Mouse (Mus musculus) midbrain, embryonic 14.5 days (tissue): ENCODE measurements around the gene Dbp. TPM values are rescaled to one million over a fixed set of nuclear protein-coding genes. Genes with fewer than 3 reads are reported as not detected.
A peak's percentile ranks its signal among the peaks of the same experiment; 100 is the strongest.

Experiments
- ATAC-seq: fragments of 200-750 bp; cut with Nextera tagmentation; 2 replicates; pipeline ENCODE4 v1.8.0; 2017; ENCODE audit warnings: moderate number of reproducible peaks, moderate library complexity; ENCODE audit not compliant: low FRiP score, low TSS enrichment
- DNase-seq: peaks from one replicate; pipeline ENCODE4 v3.0.0-alpha.2; 2015
- H3K27ac ChIP-seq: fragments of 300-500 bp; sonication (generic); replicated peaks from 2 replicates; pipeline ENCODE4 v1.5.1; 2014; ENCODE audit warnings: mild to moderate bottlenecking, low read depth, low read length, moderate library complexity
- H3K27me3 ChIP-seq: fragments of 300-500 bp; sonication (generic); 2 replicates; pipeline ENCODE4 v1.6.1; 2014; ENCODE audit warnings: low read length, control low read depth, mixed read lengths; ENCODE audit not compliant: control insufficient read depth, insufficient read depth
- H3K36me3 ChIP-seq: fragments of 300-500 bp; sonication (generic); 2 replicates; pipeline ENCODE4 v1.6.1; 2014; ENCODE audit warnings: low read length, control low read depth; ENCODE audit not compliant: control insufficient read depth, insufficient read depth
- H3K4me1 ChIP-seq: fragments of 300-500 bp; sonication (generic); 2 replicates; pipeline ENCODE4 v1.6.1; 2014; ENCODE audit warnings: mild to moderate bottlenecking, antibody characterized with exemption, low read length, control low read depth; ENCODE audit not compliant: control insufficient read depth, insufficient read depth
- H3K4me2 ChIP-seq: fragments of 300-500 bp; sonication (generic); 2 replicates; pipeline ENCODE4 v1.6.1; 2014; ENCODE audit warnings: mild to moderate bottlenecking, low read length, moderate library complexity
- H3K4me3 ChIP-seq: fragments of 300-500 bp; sonication (generic); replicated peaks from 2 replicates; pipeline ENCODE4 v1.5.1; 2014; ENCODE audit warnings: low read depth, low read length
- H3K9ac ChIP-seq: fragments of 300-500 bp; sonication (generic); replicated peaks from 2 replicates; pipeline ENCODE4 v1.6.1; 2014; ENCODE audit warnings: mild to moderate bottlenecking, low read length, moderate library complexity
- H3K9me3 ChIP-seq: fragments of 300-500 bp; sonication (generic); 2 replicates; pipeline ENCODE4 v1.6.1; 2016; ENCODE audit warnings: low read length, control low read depth, mixed read lengths; ENCODE audit not compliant: control insufficient read depth
- whole genome bisulfite sequencing: fragments of 180-500 bp; shearing (Covaris S2); extraction: QIAGEN DNeasy Blood & Tissue Kit; methylation state at CpG from one replicate; pipeline ENCODE4 v1.1.7; 2014; 5-methylcytosine and 5-hydroxymethylcytosine counted together
- polyA plus RNA-seq: library from polyadenylated mRNA; unstranded; fragments of >200 nt; fragmentation: Nextera tagmentation; extraction: Ambion mirVana; gene quantifications from 2 replicates; pipeline ENCODE4 v1.2.1, GENCODE M21; 2014

The Dbp gene
- polyA plus RNA-seq, 1 experiment from 2014 or later, result 1.9 TPM

GRCm38 (mm10) chr7:45678513-45678912 is 26.4 kb upstream of the Dbp start:
- H3K27me3 ChIP-seq, result no peaks in the 10 kb centered on the region
- WGBS, result 94% methylated on average over 14 of the region's 14 CpGs
- no peak overlapping the region for H3K9ac ChIP-seq
- H3K27ac ChIP-seq, result no peak overlapping the region
- no peaks in the 10 kb centered on the region for H3K9me3 ChIP-seq
- no peak for ATAC-seq
- DNase-seq, result no peak
- no peaks in the 10 kb centered on the region for H3K36me3 ChIP-seq
- no peaks in the 10 kb centered on the region for H3K4me1 ChIP-seq
- H3K4me2 ChIP-seq, result no peak overlapping the region
- H3K4me3 ChIP-seq, result no peak overlapping the region

GRCm38 (mm10) chr7:45679966-45680621 is 24.8 kb upstream of the Dbp start:
- ATAC-seq (no peak), DNase-seq (no peak)
- no peak overlapping the region for H3K27ac ChIP-seq
- no peak overlapping the region for H3K4me2 ChIP-seq
- no peak overlapping the region for H3K9ac ChIP-seq
- H3K36me3 ChIP-seq, result no peaks in the 10 kb centered on the region
- H3K4me1 ChIP-seq, result no peaks in the 10 kb centered on the region
- H3K27me3 ChIP-seq, result no peaks in the 10 kb centered on the region
- H3K9me3 ChIP-seq, result no peaks in the 10 kb centered on the region
- 47% methylated on average over 14 of the region's 14 CpGs for WGBS
- no peak overlapping the region for H3K4me3 ChIP-seq

DNA sequence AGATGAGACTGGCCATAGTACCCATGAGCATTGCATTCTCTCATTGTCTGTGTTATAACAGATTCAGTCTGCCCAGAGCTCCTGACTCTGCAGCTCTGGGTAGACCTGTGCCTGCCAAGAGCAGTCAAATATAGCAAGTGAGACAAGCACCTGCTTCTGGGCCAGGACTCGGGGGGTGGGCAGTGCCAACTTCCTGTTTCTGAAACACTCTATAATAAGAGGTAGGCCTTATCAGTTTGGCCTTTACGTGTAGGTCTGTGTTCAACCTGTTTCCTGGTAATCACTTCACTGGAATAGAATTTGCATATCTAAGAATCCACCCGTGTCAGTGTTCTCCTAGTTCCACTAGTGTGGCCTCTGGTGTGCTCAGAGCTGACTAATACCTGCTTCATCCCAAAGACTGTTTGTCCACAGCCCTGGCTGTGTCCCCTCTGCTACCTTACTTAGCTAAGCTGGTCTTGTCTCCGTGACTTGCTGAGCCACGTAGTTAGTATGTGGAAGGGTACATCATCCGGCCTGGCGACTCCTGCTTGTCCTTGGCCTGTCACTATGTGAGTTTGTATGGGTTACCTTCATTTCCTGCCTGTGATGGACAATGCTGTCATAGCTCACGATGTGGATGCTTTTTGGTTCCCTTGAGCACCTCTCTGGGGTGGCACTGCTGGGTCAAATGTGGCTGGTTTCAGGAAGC is 23.7 kb upstream of the Dbp start:
- 89% methylated on average over 8 of the region's 8 CpGs for WGBS
- H3K36me3 ChIP-seq, result no peaks in the 10 kb centered on the region
- H3K4me3 ChIP-seq, result no peak overlapping the region
- ATAC-seq (no peak), DNase-seq (no peak)
- no peaks in the 10 kb centered on the region for H3K9me3 ChIP-seq
- H3K27me3 ChIP-seq, result no peaks in the 10 kb centered on the region
- no peak overlapping the region for H3K9ac ChIP-seq
- H3K27ac ChIP-seq, result no peak overlapping the region
- H3K4me2 ChIP-seq, result no peak overlapping the region
- no peaks in the 10 kb centered on the region for H3K4me1 ChIP-seq

- DNase-seq (peak; percentile 94), ATAC-seq (peak; percentile 79)
- H3K4me3 ChIP-seq, result no peak overlapping the region
- H3K27me3 ChIP-seq, result no peaks in the 10 kb centered on the region
- peak overlapping the region; percentile 20 for H3K27ac ChIP-seq
- no peaks in the 10 kb centered on the region for H3K36me3 ChIP-seq
- H3K4me1 ChIP-seq, result no peaks in the 10 kb centered on the region
- H3K4me2 ChIP-seq, result peak overlapping the region; percentile 27
- H3K9me3 ChIP-seq, result no peaks in the 10 kb centered on the region
- no peak overlapping the region; the same call in 1 of the 2 replicates for H3K9ac ChIP-seq
- WGBS, result 28% methylated on average over 14 of the region's 14 CpGs
Observed at GRCm38 (mm10) chr7:45682144-45683126, 22.5 kb upstream of the Dbp start.

GRCm38 (mm10) chr7:45683396-45684050 is 21.4 kb upstream of the Dbp start, which contains the start of gene Ntn5:
Ntn5 (plus strand) TSS chr7:45684022.
- WGBS, result 78% methylated on average over 7 of the region's 7 CpGs
- Histone ChIP-seq H3K4me3 (no peak within 1 kb of the TSS), H3K27ac (no peak within 1 kb of the TSS), H3K4me1 (no peaks in the 10 kb centered on the region), H3K27me3 (no peaks in the 10 kb centered on the region), H3K36me3 (no peaks in the 10 kb centered on the region), H3K9me3 (no peaks in the 10 kb centered on the region), H3K4me2 (no peak within 1 kb of the TSS), H3K9ac (no peak within 1 kb of the TSS)
- ATAC-seq (no peak), DNase-seq (no peak)

DNA sequence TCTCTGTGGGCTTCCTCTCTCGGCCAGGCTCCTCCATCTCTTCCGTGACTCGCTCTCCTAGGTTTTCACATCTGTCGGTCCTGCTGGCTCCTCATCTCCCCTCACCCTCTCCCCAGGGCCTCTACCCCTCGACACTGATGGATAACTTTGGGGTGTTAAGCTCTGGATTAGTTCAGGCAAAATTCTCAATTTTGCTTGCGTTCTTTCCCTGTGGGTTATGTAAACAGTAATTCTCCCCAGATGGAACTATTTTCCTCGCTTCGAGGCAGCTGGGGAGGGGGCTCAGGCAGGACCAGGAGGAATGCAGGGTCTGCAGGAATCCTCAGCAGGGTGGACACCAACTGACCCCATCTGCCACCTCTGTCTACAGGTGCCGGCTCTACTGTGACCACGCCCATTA is 19.1 kb upstream of the Dbp start:
- Histone ChIP-seq H3K27ac (no peak overlapping the region), H3K9me3 (no peaks in the 10 kb centered on the region), H3K36me3 (no peaks in the 10 kb centered on the region), H3K27me3 (no peaks in the 10 kb centered on the region), H3K4me1 (no peaks in the 10 kb centered on the region), H3K9ac (no peak overlapping the region), H3K4me2 (no peak overlapping the region), H3K4me3 (no peak overlapping the region)
- ATAC-seq (no peak), DNase-seq (no peak)
- WGBS, result 73% methylated on average over 10 of the region's 10 CpGs

GRCm38 (mm10) chr7:45686841-45687240 is 18.0 kb upstream of the Dbp start:
- no peak overlapping the region for H3K4me2 ChIP-seq
- no peaks in the 10 kb centered on the region for H3K9me3 ChIP-seq
- WGBS, result 78% methylated on average over 3 of the region's 3 CpGs
- H3K36me3 ChIP-seq, result no peaks in the 10 kb centered on the region
- no peaks in the 10 kb centered on the region for H3K4me1 ChIP-seq
- no peaks in the 10 kb centered on the region for H3K27me3 ChIP-seq
- ATAC-seq, result no peak
- H3K27ac ChIP-seq, result no peak overlapping the region
- no peak overlapping the region for H3K9ac ChIP-seq
- no peak for DNase-seq
- no peak overlapping the region for H3K4me3 ChIP-seq

DNA sequence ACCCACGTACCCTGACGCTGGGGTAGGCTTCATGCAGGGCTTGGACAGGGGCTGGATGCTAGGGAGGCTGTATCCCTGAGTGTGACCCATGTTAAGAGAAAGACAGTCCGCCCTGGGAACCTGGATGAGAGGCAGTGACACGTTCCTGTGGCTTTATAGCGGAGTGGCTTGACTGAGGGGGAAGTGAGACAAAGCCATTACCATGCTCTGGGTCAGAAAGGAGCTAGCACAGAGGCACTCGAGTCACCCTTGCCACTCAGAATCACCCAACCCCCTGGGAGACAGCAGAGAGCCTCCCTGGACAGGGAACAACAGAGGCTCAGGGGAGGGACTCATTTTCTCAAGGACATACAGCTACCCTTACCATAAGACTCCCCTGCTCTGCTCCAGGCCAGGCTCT is 15.8 kb upstream of the Dbp start:
- Histone ChIP-seq H3K36me3 (no peaks in the 10 kb centered on the region), H3K27me3 (no peaks in the 10 kb centered on the region), H3K27ac (no peak overlapping the region), H3K4me1 (no peaks in the 10 kb centered on the region), H3K4me3 (no peak overlapping the region), H3K9ac (no peak overlapping the region), H3K9me3 (no peaks in the 10 kb centered on the region), H3K4me2 (no peak overlapping the region)
- ATAC-seq (no peak), DNase-seq (no peak)
- WGBS, result 70% methylated on average over 6 of the region's 6 CpGs
